Mouse (Mus musculus) gastrocnemius, adult 18-20 months (tissue): ENCODE results near the gene Gadd45b. TPM values are rescaled to one million over a fixed set of nuclear protein-coding genes. Genes with fewer than 3 reads are reported as not detected.

Experiments used
- DNase-seq: peaks from one replicate; pipeline ENCODE4 v3.0.0; 2021; ENCODE audit warnings: low spot score
- total RNA-seq, 2 experiments: library from RNA; stranded (reverse); gene quantifications; 2 replicates each; pipeline ENCODE4 v1.2.3; 2021

Gene Gadd45b
- total RNA-seq, 2 experiments from 2014 or later, result 17.3 to 25.0 TPM

DNA sequence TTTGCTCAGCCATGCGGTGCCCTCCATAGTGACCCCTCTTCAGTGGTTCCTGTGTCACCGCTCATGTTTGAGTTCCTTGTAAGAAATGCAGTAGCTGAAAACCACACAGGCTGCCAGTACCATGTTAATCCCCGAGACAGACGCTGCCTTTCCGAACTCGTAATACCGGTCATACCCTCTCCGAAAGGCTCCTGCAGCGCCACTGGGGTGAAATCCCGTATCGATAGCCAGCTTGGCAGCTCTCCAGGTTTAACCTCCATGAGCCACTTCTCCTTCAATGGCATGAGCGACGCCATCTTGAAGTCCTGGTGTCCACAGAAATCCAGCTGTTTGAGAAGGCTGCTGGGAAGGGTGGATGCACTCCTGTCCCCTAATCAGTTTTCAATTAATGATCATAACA is 24.5 kb downstream of the Gadd45b start:
- DNase-seq, result no peak

DNA sequence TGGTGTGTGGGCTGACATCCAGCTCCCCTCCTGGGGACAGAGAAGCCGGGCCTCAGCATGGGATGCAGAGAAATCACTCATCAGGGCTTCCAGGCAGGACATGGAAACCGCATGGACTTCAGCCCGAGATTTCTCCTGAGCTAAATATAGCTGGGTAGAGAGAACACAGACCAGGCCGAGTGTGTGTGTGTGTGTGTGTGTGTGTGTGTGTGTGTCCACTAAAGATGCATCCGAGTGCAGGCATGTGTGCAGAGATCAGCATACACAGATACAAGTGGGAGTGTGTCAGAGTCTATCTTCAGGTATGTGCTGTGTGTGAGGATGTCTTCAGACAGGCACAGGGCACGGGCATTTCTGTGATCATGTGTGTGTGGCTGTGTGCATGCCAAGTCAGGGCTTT is 25.0 kb downstream of the Gadd45b start:
- DNase-seq, result peak; percentile 71

DNA sequence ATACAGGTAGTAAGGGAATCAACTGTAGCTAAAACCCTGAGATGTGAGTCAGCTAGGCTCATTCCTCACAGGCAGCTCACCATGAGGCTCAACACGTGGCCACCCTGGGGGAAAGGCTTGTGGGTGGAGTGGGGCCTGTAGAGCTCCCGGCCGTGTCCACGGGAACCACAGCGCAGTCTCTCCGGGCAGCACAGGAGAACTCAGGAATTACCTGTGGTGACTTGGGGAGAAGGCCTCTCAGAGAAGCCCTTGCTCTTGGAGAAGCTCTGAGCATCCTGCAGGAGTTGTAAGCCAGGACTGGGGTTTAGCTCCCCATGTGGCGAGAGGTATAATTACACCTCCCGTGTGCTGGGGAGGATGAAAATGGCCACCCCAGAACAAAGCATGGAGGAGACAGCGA is 25.7 kb downstream of the Gadd45b start:
- peak; percentile 70 for DNase-seq

GRCm38 (mm10) chr10:80956385-80956784 is 26.5 kb downstream of the Gadd45b start:
- no peak for DNase-seq

- no peak for DNase-seq
Measured at GRCm38 (mm10) chr10:80956901-80957300, 27.0 kb downstream of the Gadd45b start.

DNA sequence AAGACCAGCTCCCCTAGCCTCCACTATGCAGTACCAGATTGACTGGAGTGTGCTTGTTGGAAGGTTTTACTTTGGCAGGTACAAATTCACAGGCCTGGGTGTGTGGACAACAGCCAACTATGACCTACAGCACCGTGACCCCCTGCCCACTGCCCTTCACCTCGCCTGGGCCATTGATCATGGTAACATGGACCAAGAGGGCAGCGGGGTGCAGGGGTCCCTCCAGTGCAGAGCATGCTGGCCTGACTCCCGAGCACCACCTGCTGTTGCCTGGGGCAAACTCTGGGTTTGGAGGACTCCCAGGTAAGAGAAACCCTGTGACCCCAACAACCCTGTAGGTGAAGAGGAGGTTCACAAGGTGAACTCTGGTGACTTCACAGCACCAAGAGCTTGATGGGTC is 27.9 kb downstream of the Gadd45b start:
- DNase-seq, result no peak

- no peak for DNase-seq
Measured at GRCm38 (mm10) chr10:80958979-80959637, 29.2 kb downstream of the Gadd45b start.

GRCm38 (mm10) chr10:80960551-80961508 is 31.0 kb downstream of the Gadd45b start:
- peak; percentile 59 for DNase-seq

DNA sequence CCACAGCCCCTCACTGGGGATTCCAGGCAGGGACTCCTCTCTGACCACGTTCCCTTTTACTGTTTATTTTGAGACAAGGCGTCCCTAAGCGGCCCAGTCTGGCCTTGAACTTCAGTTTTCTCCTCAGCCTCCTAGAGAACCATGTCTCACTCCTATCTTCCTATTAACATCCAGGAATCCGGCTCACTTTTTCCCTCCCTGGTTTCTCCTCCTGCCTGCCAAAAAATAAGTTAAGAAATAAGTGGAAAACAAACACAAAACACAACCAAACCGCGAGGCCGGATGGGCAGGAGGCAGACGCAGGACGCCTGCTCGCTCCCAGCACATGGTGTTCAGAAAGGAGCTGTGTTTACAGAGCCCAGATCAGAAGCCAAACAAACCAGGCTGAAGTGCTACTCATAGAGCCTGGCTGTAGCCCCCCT is 32.2 kb downstream of the Gadd45b start:
- no peak for DNase-seq

DNA sequence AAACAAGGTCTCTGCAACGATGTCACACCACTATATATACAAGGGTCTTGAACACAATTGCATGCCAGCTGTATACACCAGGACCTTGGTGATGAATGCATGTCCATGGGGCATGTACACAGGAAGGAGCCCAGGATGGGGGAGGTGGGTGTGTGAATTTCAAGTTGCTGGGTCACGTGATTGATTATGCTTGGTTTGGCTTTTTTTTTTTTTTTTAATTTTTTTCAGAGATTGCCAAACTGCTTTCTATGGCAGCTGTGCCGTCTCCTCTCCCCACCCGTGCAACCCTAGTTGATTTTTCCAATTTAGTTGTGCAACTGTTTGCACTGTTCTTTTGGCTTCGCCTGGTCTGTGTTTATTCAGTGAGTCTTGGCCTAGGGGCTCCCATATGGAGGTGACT is 32.7 kb downstream of the Gadd45b start:
- no peak for DNase-seq

DNA sequence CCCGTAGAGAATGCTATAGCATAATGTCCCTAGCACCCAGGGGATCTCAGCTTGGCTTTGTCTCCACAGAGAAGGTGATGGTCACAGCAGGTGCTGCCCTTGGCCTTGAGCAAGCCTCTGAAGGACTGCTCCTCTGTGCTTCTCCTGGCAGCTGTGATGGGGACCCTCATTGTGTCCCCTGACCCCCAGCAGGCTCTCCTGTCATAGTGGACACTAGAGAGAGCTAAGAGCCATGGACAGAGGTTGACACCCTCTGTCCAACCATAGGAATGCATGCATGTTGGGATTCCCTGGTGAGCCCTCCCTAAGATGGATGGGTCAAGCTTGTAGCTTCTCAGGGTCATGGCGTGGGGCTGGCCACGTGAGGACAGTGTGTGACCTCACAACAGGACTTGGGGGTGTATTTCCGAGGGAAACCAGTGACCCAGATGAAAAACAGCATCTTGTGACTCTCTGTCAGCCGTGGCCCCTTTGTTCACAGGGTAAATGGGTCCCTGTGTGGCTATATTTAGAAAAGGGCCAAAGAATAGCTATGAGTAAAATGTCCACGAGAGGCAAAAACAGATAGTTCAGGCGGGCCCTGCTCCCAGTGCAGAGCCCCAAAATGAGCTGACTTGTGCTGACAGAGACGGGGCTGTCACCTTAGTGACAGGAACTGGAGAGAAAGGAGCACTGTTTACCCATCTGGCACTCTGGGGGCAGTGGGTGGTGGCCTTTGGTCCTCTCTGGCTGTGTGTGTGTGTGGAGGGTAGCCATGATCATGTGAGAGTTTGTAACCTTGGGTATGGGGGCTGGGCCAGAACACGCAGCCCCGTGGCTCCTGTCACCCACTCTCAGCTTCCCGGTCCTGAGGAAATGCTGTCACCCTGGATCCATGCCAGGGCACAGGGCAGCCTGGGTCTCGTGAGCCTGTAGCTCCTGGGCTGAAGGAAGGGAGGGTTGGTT is 33.4 kb downstream of the Gadd45b start:
- DNase-seq, result no peak

- no peak for DNase-seq
Measured at GRCm38 (mm10) chr10:80966296-80966695, 36.4 kb downstream of the Gadd45b start.

DNA sequence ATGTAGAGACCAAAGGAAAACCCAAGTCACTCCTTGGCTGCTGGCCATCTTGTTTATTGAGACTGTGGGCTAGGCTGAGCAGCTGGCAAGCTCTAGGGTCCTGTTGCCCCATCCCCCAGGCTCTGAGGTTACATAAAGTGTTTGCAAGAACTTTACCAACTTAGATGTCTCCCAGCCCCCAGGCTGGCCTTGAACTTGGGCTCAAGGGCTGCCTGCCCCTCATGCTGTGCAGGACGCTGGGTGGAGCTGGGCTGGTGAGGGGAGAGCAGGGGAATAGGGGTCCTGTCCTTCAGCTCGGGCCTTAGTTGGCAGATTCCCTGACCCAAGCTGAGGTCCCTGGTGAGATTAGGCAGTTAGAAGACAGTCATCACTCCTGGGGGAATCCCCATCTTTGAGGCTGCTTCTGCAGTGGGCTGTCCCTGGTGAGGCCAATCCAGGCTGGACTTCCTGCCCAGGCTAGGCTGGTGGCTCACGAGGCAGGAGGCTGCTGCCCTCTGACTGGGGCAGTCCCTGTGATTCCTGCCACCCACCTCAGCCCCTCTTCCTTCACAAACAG is 37.3 kb downstream of the Gadd45b start:
- DNase-seq, result no peak

- no peak for DNase-seq
Measured at GRCm38 (mm10) chr10:80968106-80968505, 38.2 kb downstream of the Gadd45b start.

- DNase-seq, result no peak
Measured at GRCm38 (mm10) chr10:80969298-80969697, 39.4 kb downstream of the Gadd45b start.

GRCm38 (mm10) chr10:80970159-80970558 is 40.3 kb downstream of the Gadd45b start:
- DNase-seq, result no peak

GRCm38 (mm10) chr10:80971533-80971932 is 41.7 kb downstream of the Gadd45b start:
- no peak for DNase-seq

DNA sequence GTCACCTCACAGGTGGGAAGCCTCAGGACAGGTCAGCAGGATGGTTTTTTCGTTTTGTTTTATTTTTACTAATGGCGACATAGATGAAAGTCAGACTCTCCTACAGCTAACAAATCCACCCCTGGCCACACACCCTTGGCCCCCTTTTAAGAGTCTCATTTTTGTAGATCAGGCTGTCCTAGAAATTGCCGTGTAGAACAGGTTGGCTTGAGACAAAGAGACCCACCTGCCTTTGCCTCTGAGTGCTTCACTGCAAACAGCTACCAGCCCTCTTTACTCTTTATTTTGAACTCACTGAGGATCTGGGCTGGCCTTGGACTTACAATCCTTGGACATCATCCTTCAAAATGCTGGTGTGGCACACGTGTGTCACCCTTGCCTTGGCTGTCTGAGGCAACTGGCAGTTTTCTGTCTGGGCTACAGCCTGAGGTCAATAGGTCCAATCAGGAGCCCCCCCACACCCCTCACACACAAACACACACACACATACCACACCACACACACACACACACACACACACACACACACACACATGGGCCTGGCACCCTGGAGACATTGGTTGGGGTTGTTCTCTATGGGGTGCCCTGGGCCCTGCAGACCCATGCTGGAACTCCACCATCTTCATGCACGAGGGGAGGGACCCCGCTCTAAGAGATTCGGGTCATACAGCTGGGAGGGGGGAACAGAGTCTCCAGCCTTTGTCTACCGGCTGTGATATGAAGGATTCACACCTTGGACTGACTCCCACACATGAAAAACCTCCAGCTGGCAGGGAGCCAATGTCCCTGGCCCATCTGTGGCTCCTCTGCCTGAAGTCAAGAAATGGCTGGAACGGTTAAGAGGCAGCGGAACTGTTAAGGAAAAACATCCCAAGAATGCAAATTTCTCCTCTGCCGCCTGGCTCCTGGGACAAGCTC is 42.5 kb downstream of the Gadd45b start:
- DNase-seq, result no peak

DNA sequence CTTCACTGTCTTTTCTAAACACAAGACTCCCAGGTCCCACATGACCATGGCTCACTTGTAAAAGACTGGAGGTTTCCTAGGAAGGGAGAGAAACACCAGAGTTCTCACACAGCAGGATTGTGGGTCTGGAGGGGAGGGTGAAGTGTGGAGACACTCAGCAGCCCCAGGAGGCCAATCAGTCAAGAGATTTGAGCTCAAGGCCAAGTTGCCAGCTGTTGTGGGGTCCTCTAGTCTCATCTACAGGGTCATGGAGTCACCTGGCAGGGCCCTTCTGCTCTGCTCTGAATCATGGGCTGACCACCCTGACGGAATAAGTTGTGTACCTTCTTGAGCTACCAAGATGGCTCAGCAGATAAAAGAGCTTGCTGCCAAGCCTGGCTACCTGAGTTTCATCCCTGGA is 43.8 kb downstream of the Gadd45b start:
- DNase-seq, result no peak

DNA sequence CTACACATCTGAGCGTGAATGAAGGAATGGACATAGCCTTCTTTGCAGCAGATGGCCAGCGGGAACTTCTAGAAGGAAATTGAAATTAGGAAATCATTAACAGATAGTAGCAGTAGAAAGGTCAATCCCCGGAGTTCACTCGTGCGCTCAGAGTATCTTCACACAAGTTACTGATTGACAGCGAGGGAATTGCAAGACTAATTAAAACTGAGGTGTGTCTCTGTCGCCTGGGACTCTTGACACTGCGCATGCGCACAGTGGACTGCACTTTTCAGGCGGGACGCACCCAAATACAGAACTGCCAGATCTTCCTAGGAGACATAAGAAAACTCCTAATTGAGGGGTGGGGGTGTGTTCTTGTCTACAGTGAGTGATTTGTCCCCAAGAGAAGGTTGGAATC is 45.6 kb downstream of the Gadd45b start:
- DNase-seq, result no peak
